Mouse (Mus musculus) liver, adult 2 months (tissue): ENCODE results near the gene Fam76a.

Source experiments
- CTCF ChIP-seq: fragments of 200-500 bp; IDR thresholded peaks from 2 replicates; pipeline ENCODE4 v1.5.1; 2011; ENCODE audit warnings: low read depth, low read length, control low read depth
- POLR2A ChIP-seq: fragments of 200-500 bp; IDR thresholded peaks from 2 replicates; pipeline ENCODE4 v1.6.1; 2011; ENCODE audit warnings: low read length, control low read depth; ENCODE audit not compliant: insufficient read depth; ENCODE audit errors: extremely low read depth

GRCm38 (mm10) chr4:132883561-132884063 lies 38.7 kb downstream of the Fam76a start:
- no peak for TF ChIP-seq CTCF
- TF ChIP-seq POLR2A = no peak
